Mouse (Mus musculus) liver, adult 2 months (tissue): ENCODE results near the gene Tsacc. TPM values are rescaled to one million over a fixed set of nuclear protein-coding genes. Genes with fewer than 3 reads are reported as not detected.

Experiments used
- DNase-seq: peaks from one replicate; pipeline ENCODE4 v3.0.0-alpha.2; 2011; ENCODE audit warnings: low read depth, low spot score; ENCODE audit errors: extremely low read depth
- H3K27ac ChIP-seq: fragments of 200-500 bp; replicated peaks from 2 replicates; pipeline ENCODE4 v1.5.1; 2012; ENCODE audit warnings: low read depth, mild to moderate bottlenecking, control low read depth, inconsistent platforms, low read length; ENCODE audit not compliant: insufficient read depth
- H3K27me3 ChIP-seq: fragments of 200-500 bp; 2 replicates; pipeline ENCODE4 v1.6.1; 2012; ENCODE audit warnings: mild to moderate bottlenecking, moderate library complexity, low read length, inconsistent platforms; ENCODE audit not compliant: control insufficient read depth, insufficient read depth
- H3K36me3 ChIP-seq: fragments of 200-500 bp; 2 replicates; pipeline ENCODE4 v1.6.1; 2012; ENCODE audit warnings: low read length, inconsistent platforms; ENCODE audit not compliant: control insufficient read depth, insufficient read depth
- H3K4me1 ChIP-seq: fragments of 200-500 bp; 2 replicates; pipeline ENCODE4 v1.6.1; 2011; ENCODE audit warnings: low read length; ENCODE audit not compliant: control insufficient read depth, insufficient read depth
- H3K4me3 ChIP-seq: fragments of 200-500 bp; 2 replicates; pipeline ENCODE4 v1.5.1; 2011; ENCODE audit warnings: low read depth, mild to moderate bottlenecking, control low read depth, low read length, moderate library complexity; ENCODE audit not compliant: insufficient read depth
- H3K79me2 ChIP-seq: fragments of 200-500 bp; 2 replicates; pipeline ENCODE4 v1.6.1; 2012; ENCODE audit warnings: inconsistent platforms, mild to moderate bottlenecking, low read length, moderate library complexity; ENCODE audit not compliant: control insufficient read depth, insufficient read depth
- H3K9ac ChIP-seq: fragments of 200-500 bp; 2 replicates; pipeline ENCODE4 v1.6.1; 2012; ENCODE audit warnings: low read depth, mild to moderate bottlenecking, control low read depth, inconsistent platforms, low read length
- CTCF ChIP-seq: fragments of 200-500 bp; IDR thresholded peaks from 2 replicates; pipeline ENCODE4 v1.5.1; 2011; ENCODE audit warnings: low read depth, low read length, control low read depth
- POLR2A ChIP-seq: fragments of 200-500 bp; IDR thresholded peaks from 2 replicates; pipeline ENCODE4 v1.6.1; 2011; ENCODE audit warnings: low read length, control low read depth; ENCODE audit not compliant: insufficient read depth; ENCODE audit errors: extremely low read depth
- WGBS: fragments of 180-500 bp; shearing (Covaris S2); methylation state at CpG from one replicate; pipeline ENCODE4 v1.1.7; 2018; 5-methylcytosine and 5-hydroxymethylcytosine counted together
- polyA plus RNA-seq: library from polyadenylated mRNA; depleted of rRNA; stranded (reverse); fragments of >200 nt; gene quantifications from 2 replicates; pipeline ENCODE4 v1.2.3, GENCODE M21; 2012
- total RNA-seq: library from RNA; depleted of rRNA; stranded (reverse); fragments of >200 nt; gene quantifications from 2 replicates; pipeline ENCODE4 v1.2.3, GENCODE M21; 2014

The Tsacc gene
- total and polyA plus RNA-seq, 2 experiments: 3.4 to 4.3 TPM

DNA sequence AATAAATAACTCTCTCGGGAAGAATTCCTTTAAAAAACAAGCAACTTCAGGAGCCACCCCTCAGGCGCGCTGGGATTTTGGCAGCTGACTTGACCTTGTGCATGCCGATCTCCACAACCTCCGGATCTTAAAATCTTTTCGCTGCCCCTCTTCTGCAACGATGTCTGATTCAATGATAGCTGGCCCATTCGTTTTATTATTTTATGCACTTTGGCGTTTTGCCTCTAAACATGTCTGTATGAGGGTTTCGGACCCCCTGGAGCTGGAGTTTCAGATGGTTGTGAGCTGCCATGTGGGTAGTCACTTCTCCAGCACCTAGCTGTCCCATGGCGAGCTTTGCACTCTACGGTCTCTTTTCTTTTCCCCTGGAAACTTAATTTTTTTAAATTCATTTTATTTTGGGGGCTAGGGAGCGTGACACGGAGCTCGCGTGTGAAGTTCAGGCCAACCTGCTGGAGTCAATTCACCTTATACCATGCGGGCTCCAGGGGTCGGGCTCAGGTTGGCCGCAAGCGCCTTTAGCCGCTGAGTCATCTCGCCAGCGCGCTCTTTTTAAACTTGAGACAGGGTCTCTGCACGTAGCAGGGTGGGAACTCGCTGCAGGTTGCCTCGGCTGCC is 38.7 kb upstream of the Tsacc start:
- H3K36me3 ChIP-seq: no peaks in the 10 kb centered on the region
- no peaks in the 10 kb centered on the region for H3K27me3 ChIP-seq
- H3K4me3 ChIP-seq: peak overlapping the region; percentile 69
- peaks cover 14% of the 10 kb centered on the region for H3K4me1 ChIP-seq
- H3K9ac ChIP-seq: peak overlapping the region; percentile 77
- TF ChIP-seq CTCF (no peak), POLR2A (no peak)
- peaks cover 4% of the 10 kb centered on the region; the same call in 1 of the 2 replicates for H3K79me2 ChIP-seq
- WGBS: under 1% methylated on average over 27 of the region's 27 CpGs
- peak; percentile 48 for DNase-seq
- peak overlapping the region; percentile 74 for H3K27ac ChIP-seq

DNA sequence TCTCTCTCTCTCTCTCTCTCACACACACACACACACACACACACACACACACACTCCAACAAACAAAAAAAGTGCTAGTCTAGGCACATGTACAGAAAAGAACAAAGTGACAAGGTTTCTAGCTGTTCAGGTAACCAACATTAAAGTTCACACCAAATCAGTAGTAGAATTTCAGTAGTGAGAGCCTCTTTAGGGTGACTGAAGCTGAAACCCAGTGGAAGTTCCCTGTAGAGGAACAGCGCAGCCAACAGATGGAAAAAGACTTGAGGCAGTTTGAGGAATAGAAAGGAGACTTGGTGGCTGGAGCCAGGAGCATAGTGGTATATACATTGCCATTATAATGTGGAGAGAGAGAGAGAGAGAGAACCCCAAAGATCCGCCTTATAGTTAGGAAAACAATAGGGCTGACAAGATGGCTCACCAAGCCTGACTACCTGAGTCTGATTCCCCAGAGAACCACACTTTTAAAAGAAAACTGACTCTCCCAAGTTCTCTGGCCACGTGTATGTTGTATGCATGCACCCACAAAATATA is 38.2 kb upstream of the Tsacc start:
- H3K4me1 ChIP-seq: peaks cover 14% of the 10 kb centered on the region
- 26% methylated on average over 3 of the region's 3 CpGs for WGBS
- peak overlapping the region; percentile 74 for H3K27ac ChIP-seq
- H3K4me3 ChIP-seq: peak overlapping the region; percentile 69; the same call in 1 of the 2 replicates
- H3K27me3 ChIP-seq: no peaks in the 10 kb centered on the region
- peak overlapping the region; percentile 77 for H3K9ac ChIP-seq
- H3K79me2 ChIP-seq: peaks cover 4% of the 10 kb centered on the region; the same call in 1 of the 2 replicates
- no peaks in the 10 kb centered on the region for H3K36me3 ChIP-seq
- TF ChIP-seq CTCF: no peak
- TF ChIP-seq POLR2A: no peak
- DNase-seq: peak; percentile 30

DNA sequence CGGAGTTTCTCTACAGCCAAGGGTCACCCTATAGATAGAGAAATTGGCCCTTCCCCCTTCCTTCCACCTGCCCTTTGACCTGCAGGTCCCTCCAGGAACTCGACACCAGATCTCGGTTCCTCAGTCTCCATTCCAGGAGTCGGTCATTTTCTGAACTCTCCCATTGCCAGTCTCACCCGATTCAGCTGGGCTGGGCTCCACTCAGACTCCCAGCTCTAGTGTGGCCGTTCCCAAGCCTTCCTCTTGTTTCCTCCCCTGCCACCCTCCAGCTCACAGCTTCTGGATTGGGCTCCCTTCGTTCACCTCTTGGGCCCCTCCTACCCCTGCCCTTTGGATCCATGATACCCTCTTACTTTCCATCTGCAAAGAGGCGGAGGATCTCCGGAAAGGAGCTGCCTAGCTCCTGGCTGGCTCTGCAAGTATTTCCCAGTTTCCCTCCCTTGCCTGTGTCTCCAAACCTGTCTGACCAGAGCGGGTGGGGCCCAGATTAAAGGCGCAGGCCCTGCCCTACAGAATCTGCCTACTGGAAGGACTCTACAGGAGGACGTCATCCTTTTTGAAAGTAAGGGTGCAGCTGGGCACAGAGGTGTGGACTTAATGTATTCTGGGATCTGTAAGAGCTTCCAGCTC is 37.3 kb upstream of the Tsacc start:
- H3K4me1 ChIP-seq: peaks cover 12% of the 10 kb centered on the region
- H3K27ac ChIP-seq: no peak overlapping the region
- 50% methylated on average over 12 of the region's 12 CpGs for WGBS

DNA sequence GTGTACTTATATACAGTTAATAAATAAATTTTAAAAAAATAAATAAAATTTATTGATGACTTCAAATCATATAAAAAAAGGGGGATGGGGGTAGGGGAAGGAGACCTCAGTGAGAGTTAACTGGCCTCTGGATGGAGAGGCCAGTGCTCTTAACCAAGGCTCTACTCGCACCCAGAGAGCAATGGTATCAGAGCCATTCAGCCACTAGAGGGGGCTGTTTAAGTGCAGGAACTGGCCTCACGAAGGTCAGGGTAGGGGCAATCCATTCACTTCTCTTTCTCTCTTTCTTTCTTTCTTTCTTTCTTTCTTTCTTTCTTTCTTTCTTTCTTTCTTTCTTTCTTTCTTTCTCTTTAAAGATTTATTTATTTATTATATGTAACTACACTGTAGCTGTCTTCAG is 34.5 kb upstream of the Tsacc start:
- Histone ChIP-seq H3K4me1 (peaks cover 3% of the 10 kb centered on the region; the same call in 1 of the 2 replicates), H3K4me3 (no peak overlapping the region), H3K27ac (no peak overlapping the region), H3K27me3 (no peaks in the 10 kb centered on the region), H3K36me3 (0 out of 2 replicates have a peak, but pooled peaks cover 2% of the 10 kb centered on the region), H3K9ac (no peak overlapping the region), H3K79me2 (0 out of 2 replicates have a peak, but pooled peaks cover 2% of the 10 kb centered on the region)
- 16% methylated on average over 2 of the region's 2 CpGs for WGBS
- TF ChIP-seq CTCF: peak; percentile 78
- no peak for TF ChIP-seq POLR2A
- peak; percentile 39 for DNase-seq

More for the DNA sequence above, 37.3 kb upstream of the Tsacc start:
- DNase-seq: peak; percentile 28
- Histone ChIP-seq H3K4me3 (no peak overlapping the region), H3K36me3 (no peaks in the 10 kb centered on the region), H3K9ac (no peak overlapping the region), H3K79me2 (peaks cover 4% of the 10 kb centered on the region; the same call in 1 of the 2 replicates), H3K27me3 (no peaks in the 10 kb centered on the region)
- TF ChIP-seq POLR2A: no peak
- no peak for TF ChIP-seq CTCF

DNA sequence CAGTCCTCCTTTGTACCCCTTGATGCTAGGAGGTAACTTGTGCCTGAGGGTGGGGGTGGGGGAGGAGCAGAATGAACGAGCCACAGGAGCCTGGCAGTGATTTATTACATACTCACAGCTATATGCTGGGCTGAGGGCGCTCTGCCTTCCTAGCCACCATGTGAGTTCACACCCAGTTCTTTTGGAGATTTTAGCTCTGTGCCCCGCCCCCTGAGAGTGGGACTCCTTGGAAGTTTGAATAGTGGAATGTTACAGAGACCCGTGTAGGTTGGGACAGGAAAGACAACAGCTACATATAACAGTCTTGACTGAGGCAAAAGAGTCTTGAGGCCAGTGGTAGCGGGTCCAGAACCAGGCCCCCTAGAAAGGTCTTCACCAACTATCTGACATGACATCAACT is 32.2 kb upstream of the Tsacc start:
- H3K9ac ChIP-seq: no peak overlapping the region

More for the DNA sequence above, 32.2 kb upstream of the Tsacc start:
- no peak for DNase-seq
- 85% methylated on average over 5 of the region's 5 CpGs for WGBS
- peaks cover 8% of the 10 kb centered on the region for H3K4me1 ChIP-seq
- no peaks in the 10 kb centered on the region for H3K27me3 ChIP-seq
- TF ChIP-seq POLR2A (no peak), CTCF (no peak)
- H3K4me3 ChIP-seq: no peak overlapping the region
- H3K36me3 ChIP-seq: 0 out of 2 replicates have a peak, but pooled peaks cover 2% of the 10 kb centered on the region
- peaks cover 13% of the 10 kb centered on the region; the same call in 1 of the 2 replicates for H3K79me2 ChIP-seq
- no peak overlapping the region for H3K27ac ChIP-seq
